Mouse (Mus musculus) myocyte (in vitro differentiated cells): ENCODE measurements around the gene Ipo5. TPM values are rescaled to one million over a fixed set of nuclear protein-coding genes. Genes with fewer than 3 reads are reported as not detected.

Source experiments
- H3K27me3 ChIP-seq: one replicate; pipeline ENCODE4 v1.6.1; 2011; ENCODE audit not compliant: control insufficient read depth, insufficient read depth, insufficient read length
- H3K36me3 ChIP-seq: one replicate; pipeline ENCODE4 v1.6.1; 2011; ENCODE audit not compliant: control insufficient read depth, insufficient read depth
- H3K4me2 ChIP-seq: one replicate; pipeline ENCODE4 v1.6.1; 2011; ENCODE audit warnings: low read depth, control low read depth
- H3K4me3 ChIP-seq: one replicate; pipeline ENCODE4 v1.5.1; 2011; ENCODE audit warnings: mild to moderate bottlenecking, control low read depth, moderate library complexity
- H3K79me2 ChIP-seq: one replicate; pipeline ENCODE4 v1.6.1; 2011; ENCODE audit not compliant: control insufficient read depth, insufficient read depth
- H3ac ChIP-seq: one replicate; pipeline ENCODE4 v1.6.1; 2011; ENCODE audit not compliant: control insufficient read depth, insufficient read length
- CEBPB ChIP-seq: IDR thresholded peaks from 2 replicates; pipeline ENCODE4 v1.6.1; 2011; ENCODE audit warnings: mild to moderate bottlenecking, moderate library complexity; ENCODE audit not compliant: poor library complexity, insufficient read depth, severe bottlenecking
- E2F4 ChIP-seq: IDR thresholded peaks from one replicate; pipeline ENCODE4 v1.6.1; 2011; ENCODE audit warnings: mild to moderate bottlenecking, control low read depth, moderate library complexity; ENCODE audit not compliant: insufficient read depth
- MAX ChIP-seq: IDR thresholded peaks from one replicate; pipeline ENCODE4 v1.6.1; 2011; ENCODE audit warnings: low read depth, mild to moderate bottlenecking, control low read depth
- MYOD1 ChIP-seq, 3 experiments: IDR thresholded peaks; one replicate each; pipeline ENCODE4 v1.6.1; 2011; ENCODE audit warnings: control low read depth in 2 of 3, low read depth in 2 of 3, mild to moderate bottlenecking in 2 of 3, moderate library complexity in 1 of 3; ENCODE audit not compliant: insufficient read length in 2 of 3, control insufficient read depth in 1 of 3
- MYOG ChIP-seq, 3 experiments: IDR thresholded peaks; one replicate each; pipeline ENCODE4 v1.6.1; 2011; ENCODE audit warnings: control low read depth in 2 of 3, low read depth in 2 of 3, mild to moderate bottlenecking in 2 of 3; ENCODE audit not compliant: insufficient read length in 2 of 3, control insufficient read depth in 1 of 3, insufficient read depth in 1 of 3
- POLR2A ChIP-seq: IDR thresholded peaks from one replicate; pipeline ENCODE4 v1.6.1; 2011; ENCODE audit warnings: low read depth, mild to moderate bottlenecking, control low read depth, moderate library complexity; ENCODE audit not compliant: insufficient read length
- POLR2AphosphoS2 ChIP-seq: IDR thresholded peaks from one replicate; pipeline ENCODE4 v1.6.1; 2011; ENCODE audit warnings: low read depth, control low read depth; ENCODE audit not compliant: insufficient read length
- REST ChIP-seq: IDR thresholded peaks from one replicate; pipeline ENCODE4 v1.6.1; 2011; ENCODE audit warnings: mild to moderate bottlenecking, control low read depth, moderate library complexity; ENCODE audit not compliant: insufficient read depth, insufficient read length
- SRF ChIP-seq: IDR thresholded peaks from one replicate; pipeline ENCODE4 v1.6.1; 2011; ENCODE audit warnings: low read depth; ENCODE audit not compliant: control insufficient read depth, insufficient read length
- TCF12 ChIP-seq: IDR thresholded peaks from one replicate; pipeline ENCODE4 v1.6.1; 2011; ENCODE audit warnings: mild to moderate bottlenecking, control low read depth; ENCODE audit not compliant: poor library complexity, insufficient read depth, severe bottlenecking
- TCF3 ChIP-seq: IDR thresholded peaks from one replicate; pipeline ENCODE4 v1.6.1; 2011; ENCODE audit warnings: low read depth, control low read depth; ENCODE audit not compliant: insufficient read length
- USF1 ChIP-seq: IDR thresholded peaks from one replicate; pipeline ENCODE4 v1.6.1; 2011; ENCODE audit warnings: low read depth, mild to moderate bottlenecking, control low read depth, moderate library complexity
- polyA plus RNA-seq: library from polyadenylated mRNA; unstranded; fragments of >200 nt; fragmentation: generic; extraction: Trizol; gene quantifications from one replicate; pipeline ENCODE4 v1.2.1, GENCODE M21; 2012; ENCODE audit warnings: missing spikeins

The Ipo5 gene
- polyA plus RNA-seq, 1 experiment, result 75.7 TPM

DNA sequence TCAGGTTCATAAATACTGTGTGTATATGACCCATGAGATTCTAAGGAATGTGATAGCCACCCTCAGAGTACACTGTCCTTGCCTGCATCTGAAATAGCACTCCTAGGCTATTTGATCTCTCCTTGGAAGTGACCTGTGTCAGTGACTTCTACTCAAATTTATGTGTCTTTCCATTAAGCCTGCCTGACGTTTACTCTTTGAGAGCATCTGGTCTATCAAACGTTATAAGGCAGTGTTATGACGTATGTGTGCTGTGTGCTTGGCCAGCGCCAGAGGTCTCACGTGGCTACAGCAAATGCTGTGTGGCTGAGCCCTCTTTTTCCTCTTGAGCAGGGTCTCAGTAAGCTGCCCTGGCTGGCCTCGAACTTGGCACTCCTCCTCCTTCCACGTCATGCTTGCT lies 34.1 kb downstream of the Ipo5 start:
- TF ChIP-seq MYOG (IDR thresholded peaks at IDR 0.05; ENCODE audit: control insufficient read depth in 1 of 3, insufficient read depth in 1 of 3, insufficient read length in 2 of 3, low read depth in 2 of 3), result no peak
- TF ChIP-seq TCF12, result no peak
- TF ChIP-seq REST, result no peak
- no peak for TF ChIP-seq TCF3
- no peak for TF ChIP-seq POLR2AphosphoS2
- TF ChIP-seq USF1, result no peak
- TF ChIP-seq SRF, result no peak
- TF ChIP-seq CEBPB, result no peak
- TF ChIP-seq POLR2A, result no peak
- TF ChIP-seq MAX, result no peak
- TF ChIP-seq MYOD1 (IDR thresholded peaks at IDR 0.05; ENCODE audit: control insufficient read depth in 1 of 3, insufficient read length in 2 of 3, low read depth in 2 of 3), result no peak
- no peak for TF ChIP-seq E2F4
- Histone ChIP-seq H3K36me3 (peaks cover 74% of the 10 kb centered on the region), H3K27me3 (no peaks in the 10 kb centered on the region), H3K4me2 (no peak overlapping the region), H3ac (no peak overlapping the region), H3K4me3 (no peak overlapping the region), H3K79me2 (no peaks in the 10 kb centered on the region)

DNA sequence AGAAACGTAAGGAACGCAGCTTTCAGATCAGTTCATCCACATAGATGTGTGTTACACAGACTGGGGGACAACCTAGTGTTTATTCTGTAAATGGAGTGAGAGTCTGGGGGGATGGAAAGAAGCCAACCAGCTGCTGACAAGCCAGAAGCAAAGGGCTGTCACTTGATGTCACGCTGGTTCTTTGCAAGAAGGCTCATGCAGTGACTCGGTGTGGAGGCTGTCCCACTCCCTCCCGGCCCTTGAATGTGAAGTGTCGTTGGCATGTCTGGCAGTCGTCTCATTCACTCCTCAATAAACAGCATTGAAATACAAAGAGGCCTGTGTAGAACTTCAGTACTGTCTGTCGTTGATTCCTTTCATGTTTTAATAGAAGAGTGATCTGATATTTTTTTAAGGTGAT lies 36.1 kb downstream of the Ipo5 start:
- no peak for TF ChIP-seq POLR2AphosphoS2
- TF ChIP-seq TCF3, result no peak
- no peak for TF ChIP-seq TCF12
- no peak for TF ChIP-seq E2F4
- no peak for TF ChIP-seq CEBPB
- TF ChIP-seq REST, result no peak
- TF ChIP-seq POLR2A, result no peak
- no peak for TF ChIP-seq MYOD1 (IDR thresholded peaks at IDR 0.05; ENCODE audit: control insufficient read depth in 1 of 3, insufficient read length in 2 of 3, low read depth in 2 of 3)
- no peak for TF ChIP-seq SRF
- no peak for TF ChIP-seq MYOG (IDR thresholded peaks at IDR 0.05; ENCODE audit: control insufficient read depth in 1 of 3, insufficient read depth in 1 of 3, insufficient read length in 2 of 3, low read depth in 2 of 3)
- TF ChIP-seq USF1, result no peak
- TF ChIP-seq MAX, result no peak
- Histone ChIP-seq H3K36me3 (peaks cover 59% of the 10 kb centered on the region), H3K4me3 (no peak overlapping the region), H3K79me2 (no peaks in the 10 kb centered on the region), H3K27me3 (no peaks in the 10 kb centered on the region), H3ac (no peak overlapping the region), H3K4me2 (no peak overlapping the region)

DNA sequence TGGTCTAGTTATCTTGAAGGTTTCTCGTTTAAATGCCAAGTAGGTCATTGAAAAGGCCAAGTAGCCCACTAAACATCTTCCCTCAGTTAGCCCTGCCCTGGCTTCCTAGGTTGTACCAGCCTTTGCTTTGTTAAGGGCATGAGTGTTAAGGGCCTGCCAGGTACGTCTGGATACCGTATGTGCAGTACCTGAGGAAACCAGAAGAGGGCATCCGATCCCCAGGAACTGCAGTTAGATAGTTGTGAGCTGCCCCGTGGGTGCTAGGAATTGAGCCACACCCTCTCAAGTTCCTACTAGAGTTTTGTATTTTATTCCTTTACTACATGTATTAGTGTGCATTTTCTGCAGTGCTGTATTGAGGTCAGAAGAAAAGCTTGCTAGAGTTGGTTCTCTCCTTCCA lies 38.0 kb downstream of the Ipo5 start:
- Histone ChIP-seq H3ac (no peak overlapping the region), H3K79me2 (no peaks in the 10 kb centered on the region), H3K4me2 (no peak overlapping the region), H3K4me3 (no peak overlapping the region), H3K36me3 (peaks cover 43% of the 10 kb centered on the region), H3K27me3 (no peaks in the 10 kb centered on the region)
- TF ChIP-seq E2F4 (no peak), REST (no peak), MYOG (IDR thresholded peaks at IDR 0.05; ENCODE audit: control insufficient read depth in 1 of 3, insufficient read depth in 1 of 3, insufficient read length in 2 of 3, low read depth in 2 of 3) (no peak), MYOD1 (IDR thresholded peaks at IDR 0.05; ENCODE audit: control insufficient read depth in 1 of 3, insufficient read length in 2 of 3, low read depth in 2 of 3) (no peak), USF1 (no peak), CEBPB (no peak)

DNA sequence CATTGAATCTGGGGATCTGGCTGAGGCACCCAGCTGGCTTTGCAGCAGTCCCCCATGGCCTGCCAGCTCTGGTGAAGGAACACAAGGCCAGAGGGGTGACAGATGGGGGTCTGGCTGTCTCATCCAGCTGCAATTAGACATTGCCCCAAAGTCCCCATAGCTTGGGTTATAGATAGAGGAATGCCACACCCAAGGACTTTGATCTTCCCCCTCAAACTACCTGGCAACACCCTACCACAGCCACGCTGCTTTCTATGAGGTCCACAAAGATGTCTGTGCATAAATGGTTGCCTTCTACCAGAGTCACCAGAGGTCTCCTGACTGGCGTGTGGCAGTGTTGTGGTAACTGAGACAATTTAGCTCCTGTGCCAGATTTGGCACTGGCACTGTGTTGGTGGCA lies 39.0 kb downstream of the Ipo5 start:
- H3K79me2 ChIP-seq, result no peaks in the 10 kb centered on the region
- H3K4me3 ChIP-seq, result no peak overlapping the region
- no peaks in the 10 kb centered on the region for H3K27me3 ChIP-seq
- H3K4me2 ChIP-seq, result no peak overlapping the region
- H3K36me3 ChIP-seq, result peaks cover 34% of the 10 kb centered on the region
- no peak overlapping the region for H3ac ChIP-seq
- no peak for TF ChIP-seq USF1
- no peak for TF ChIP-seq POLR2AphosphoS2
- no peak for TF ChIP-seq TCF3
- TF ChIP-seq MAX, result no peak
- TF ChIP-seq REST, result no peak
- TF ChIP-seq MYOD1 (IDR thresholded peaks at IDR 0.05; ENCODE audit: control insufficient read depth in 1 of 3, insufficient read length in 2 of 3, low read depth in 2 of 3), result no peak
- no peak for TF ChIP-seq E2F4
- no peak for TF ChIP-seq POLR2A
- TF ChIP-seq SRF, result no peak
- TF ChIP-seq MYOG (IDR thresholded peaks at IDR 0.05; ENCODE audit: control insufficient read depth in 1 of 3, insufficient read depth in 1 of 3, insufficient read length in 2 of 3, low read depth in 2 of 3), result no peak
- TF ChIP-seq TCF12, result no peak
- no peak for TF ChIP-seq CEBPB

DNA sequence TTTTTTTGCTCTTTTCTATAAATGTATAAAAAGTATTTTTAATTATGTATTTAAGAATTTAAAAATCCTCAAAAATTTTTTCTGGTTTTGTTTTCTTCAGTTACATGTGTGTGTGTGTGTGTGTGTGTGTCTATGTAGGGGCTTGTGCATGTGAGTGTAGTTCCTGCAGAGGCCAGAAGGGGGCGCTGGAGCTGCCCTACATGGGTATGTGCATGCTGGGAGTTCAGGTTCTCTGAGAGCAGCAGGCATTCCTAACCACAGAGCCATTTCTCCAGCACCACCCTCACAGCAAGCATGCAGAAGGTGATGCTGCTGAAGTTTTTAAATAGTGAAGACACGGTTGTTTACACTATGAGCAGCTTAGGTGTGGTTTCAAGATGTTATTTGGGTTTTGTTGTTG lies 41.4 kb downstream of the Ipo5 start:
- TF ChIP-seq CEBPB (no peak), E2F4 (no peak), TCF3 (no peak), POLR2AphosphoS2 (no peak), MYOG (IDR thresholded peaks at IDR 0.05; ENCODE audit: control insufficient read depth in 1 of 3, insufficient read depth in 1 of 3, insufficient read length in 2 of 3, low read depth in 2 of 3) (no peak), TCF12 (no peak), SRF (no peak), REST (no peak), USF1 (no peak), MAX (no peak), MYOD1 (IDR thresholded peaks at IDR 0.05; ENCODE audit: control insufficient read depth in 1 of 3, insufficient read length in 2 of 3, low read depth in 2 of 3) (no peak)

More for the DNA sequence above, 41.4 kb downstream of the Ipo5 start:
- Histone ChIP-seq H3K4me3 (no peak overlapping the region), H3K4me2 (no peak overlapping the region), H3K79me2 (no peaks in the 10 kb centered on the region), H3ac (no peak overlapping the region), H3K36me3 (peaks cover 13% of the 10 kb centered on the region), H3K27me3 (no peaks in the 10 kb centered on the region)
